Mouse (Mus musculus) embryo, embryonic 11.5 days (tissue): Measurements from ENCODE around the gene Rhox3g.
"Not testable (repeated sequence)": the region's sequence is repeated elsewhere in the genome, so short reads cannot be mapped to it uniquely, and the experiment has no call there.

Experiments
- DNase-seq: peaks from one replicate; pipeline ENCODE4 v3.0.0-alpha.2; 2012; ENCODE audit warnings: low read depth, low spot score

The Rhox3g gene

DNA sequence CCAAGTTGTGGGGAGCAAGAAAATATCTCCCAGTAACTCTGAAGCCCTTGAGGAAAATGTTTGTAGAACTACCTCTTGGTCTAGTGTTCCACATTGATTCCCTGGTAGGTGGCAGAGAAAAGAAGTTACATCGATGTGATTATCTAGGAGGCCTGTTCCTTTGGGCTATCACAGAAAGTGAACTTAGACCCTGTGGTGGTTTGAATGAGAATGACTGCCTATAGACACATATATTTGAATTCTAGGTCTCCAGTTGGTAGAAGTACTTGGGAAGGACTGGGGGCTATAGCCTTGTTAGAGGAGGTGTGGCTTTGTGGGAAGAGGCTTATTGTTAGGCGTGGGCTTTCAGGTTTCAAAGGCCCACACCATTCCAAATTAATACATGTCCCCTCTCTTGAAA lies at the start of gene Rhox3g:
Gene Rhox3g, minus strand, starts transcription at position 101 of the 400 bp plus-strand sequence.
- not testable (repeated sequence) for DNase-seq

DNA sequence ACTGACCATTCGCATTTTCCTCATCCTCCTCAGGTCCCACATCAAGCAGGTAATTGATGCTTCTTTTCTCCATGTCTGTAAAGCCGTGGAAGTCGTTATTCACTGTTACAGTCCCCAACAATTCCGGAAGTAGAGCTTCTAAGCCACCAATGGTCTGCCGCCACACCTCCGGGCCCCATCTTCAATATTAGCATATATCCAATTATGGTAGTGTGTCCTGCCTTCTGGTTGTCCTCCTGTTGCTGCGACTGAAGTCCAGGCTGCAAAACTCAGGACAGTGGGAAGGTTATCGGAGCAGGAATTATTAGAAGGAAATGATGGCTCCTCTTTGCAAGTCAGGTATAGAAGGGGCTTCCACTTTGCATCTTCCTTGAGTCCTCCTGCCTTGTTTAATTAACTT lies 44.8 kb upstream of the Rhox3g start, which contains the start of gene Rhox2h:
Gene Rhox2h, minus strand, starts transcription at position 101 of the 400 bp plus-strand sequence.
- DNase-seq, result not testable (repeated sequence)

DNA sequence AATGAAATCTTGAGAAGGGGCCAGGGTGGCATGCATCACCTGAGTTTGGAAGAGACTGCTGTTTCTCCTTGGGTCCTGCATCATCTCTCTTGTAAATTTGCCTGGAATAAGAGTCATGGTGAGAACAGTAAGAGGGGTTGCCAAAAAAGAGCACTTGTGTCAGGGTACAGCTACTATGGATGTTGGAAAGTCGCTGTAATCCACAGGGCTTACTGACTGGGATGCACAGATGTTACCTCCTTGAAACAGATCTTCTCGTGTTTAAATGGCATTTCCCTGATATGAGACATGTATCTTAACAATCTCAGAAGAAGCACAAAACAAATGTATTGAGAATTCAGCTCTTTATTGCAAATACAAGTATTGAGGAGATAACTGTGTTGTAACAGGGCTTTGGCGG lies 40.3 kb upstream of the Rhox3g start, which contains the start of gene Rhox3h:
Gene Rhox3h, minus strand, starts transcription at position 101 of the 400 bp plus-strand sequence.
- not testable (repeated sequence) for DNase-seq

DNA sequence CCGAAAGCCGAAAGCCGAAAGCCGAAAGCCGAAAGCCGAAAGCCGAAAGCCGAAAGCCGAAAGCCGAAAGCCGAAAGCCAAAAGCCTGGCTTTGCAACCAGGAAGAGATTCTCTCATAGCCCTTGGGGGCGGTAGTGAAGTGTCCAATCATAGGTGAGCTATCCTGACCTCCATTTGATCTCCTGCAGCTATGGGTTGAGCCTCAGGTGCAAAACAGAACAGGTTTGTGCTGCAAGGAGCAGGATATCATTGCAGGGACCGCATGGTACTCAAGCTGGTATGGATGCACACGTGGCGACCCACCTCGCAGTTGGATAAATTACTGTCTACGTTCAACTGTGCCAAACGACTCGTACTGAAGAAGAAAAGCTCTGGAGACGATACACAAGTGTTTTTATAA lies 22.8 kb upstream of the Rhox3g start, which contains the start of gene Rhox4g:
Gene Rhox4g, minus strand, starts transcription at position 101 of the 400 bp plus-strand sequence.
- not testable (repeated sequence) for DNase-seq

DNA sequence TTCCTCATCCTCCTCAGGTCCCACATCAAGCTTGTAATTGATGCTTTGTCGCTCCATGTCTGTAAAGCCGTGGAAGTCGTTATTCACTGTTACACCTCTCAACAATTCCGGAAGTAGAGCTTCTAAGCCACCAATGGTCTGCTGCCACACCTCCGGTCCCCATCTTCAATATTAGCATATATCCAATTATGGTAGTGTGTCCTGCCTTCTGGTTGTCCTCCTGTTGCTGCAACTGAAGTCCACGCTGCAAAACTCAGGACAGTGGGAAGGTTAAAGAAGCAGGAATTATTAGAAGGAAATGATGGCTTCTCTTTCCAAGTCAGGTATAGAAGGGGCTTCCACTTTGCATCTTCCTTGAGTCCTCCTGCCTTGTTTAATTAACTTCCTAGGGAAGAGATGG lies 15.0 kb upstream of the Rhox3g start, which contains the start of gene Rhox2g:
Gene Rhox2g, minus strand, starts transcription at position 101 of the 400 bp plus-strand sequence.
- not testable (repeated sequence) for DNase-seq

DNA sequence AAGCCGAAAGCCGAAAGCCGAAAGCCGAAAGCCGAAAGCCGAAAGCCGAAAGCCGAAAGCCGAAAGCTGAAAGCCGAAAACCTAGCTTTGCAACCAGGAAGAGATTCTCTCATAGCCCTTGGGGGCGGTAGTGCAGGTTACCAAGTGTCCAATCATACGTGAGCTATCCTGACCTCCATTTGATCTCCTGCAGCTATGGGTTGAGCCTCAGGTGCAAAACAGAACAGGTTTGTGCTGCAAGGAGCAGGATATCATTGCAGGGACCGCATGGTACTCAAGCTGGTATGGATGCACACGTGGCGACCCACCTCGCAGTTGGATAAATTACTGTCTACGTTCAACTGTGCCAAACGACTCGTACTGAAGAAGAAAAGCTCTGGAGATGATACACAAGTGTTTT lies 20.8 kb downstream of the Rhox3g start, which contains the start of gene Rhox4f:
Gene Rhox4f, minus strand, starts transcription at position 101 of the 400 bp plus-strand sequence.
- not testable (repeated sequence) for DNase-seq

DNA sequence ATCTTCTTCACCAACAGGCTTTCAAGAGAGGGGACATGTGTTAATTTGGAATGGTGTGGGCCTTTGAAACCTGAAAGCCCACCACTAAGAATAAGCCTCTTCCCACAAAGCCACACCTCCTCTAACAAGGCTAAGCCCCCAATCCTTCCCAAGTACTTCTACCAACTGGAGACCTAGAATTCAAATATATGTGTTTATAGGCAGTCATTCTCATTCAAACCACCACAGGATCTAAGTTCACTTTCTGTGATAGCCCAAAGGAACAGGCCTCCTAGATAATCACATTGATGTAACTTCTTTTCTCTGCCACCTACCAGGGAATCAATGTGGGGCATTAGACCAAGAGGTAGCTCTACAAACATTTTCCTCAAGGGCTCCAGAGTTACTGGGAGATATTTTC lies 47.7 kb downstream of the Rhox3g start, which contains the start of gene Rhox3f:
Gene Rhox3f, plus strand, starts transcription at position 301 of the 400 bp plus-strand sequence.
- DNase-seq, result not testable (repeated sequence)
